Mouse (Mus musculus): ENCODE measurements at regions not wholly inside any gene's neighbourhood (a gene's known extent, or its start where the extent isn't known, plus 50 kb on each side); places are given as distances from the start of the nearest gene placed in this dataset.
A peak's percentile ranks its signal among the peaks of the same experiment; 100 is the strongest.

DNA sequence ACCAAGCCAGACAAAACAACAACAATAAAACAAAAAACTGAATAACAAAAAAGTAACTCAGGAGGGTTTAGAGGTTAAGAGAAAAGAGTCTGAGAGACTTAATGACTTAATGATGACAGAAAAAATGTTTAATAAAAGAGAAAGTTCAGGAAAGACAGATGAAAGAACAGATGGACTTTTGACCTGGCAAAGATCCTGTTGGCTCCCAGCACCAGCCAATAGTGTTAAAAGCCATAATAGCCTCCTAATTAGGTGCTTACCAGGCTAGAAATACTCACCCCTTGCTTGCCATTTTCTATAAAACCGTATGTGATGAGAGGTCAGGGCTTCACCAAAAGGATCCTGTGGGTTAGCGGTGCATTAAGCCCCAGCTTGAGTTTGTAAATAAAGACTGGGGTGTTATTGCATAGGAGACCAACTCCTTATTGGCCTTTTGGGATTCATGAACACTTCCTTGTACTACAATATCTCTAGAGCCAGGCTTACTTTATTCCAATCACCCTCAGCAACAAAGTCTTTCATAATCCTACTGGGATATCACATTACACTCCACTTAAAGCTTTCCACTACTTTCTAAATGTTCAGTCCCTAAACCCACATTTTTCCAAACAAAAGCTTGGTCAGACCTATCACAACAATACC, 282.1 kb upstream of the Rasa1 start:
- no peak for DNase-seq (ENCODE audit: low spot score)

- peak; percentile 20 for DNase-seq (ENCODE audit: low spot score)
Observed at GRCm38 (mm10) chr13:85557821-85558220, 268.9 kb upstream of the Rasa1 start.

GRCm38 (mm10) chr13:85556101-85556853, 267.3 kb upstream of the Rasa1 start:
- DNase-seq (ENCODE audit: low spot score): peak; percentile 63

GRCm38 (mm10) chr13:85553072-85553471, 264.1 kb upstream of the Rasa1 start:
- no peak for DNase-seq (ENCODE audit: low spot score)

GRCm38 (mm10) chr13:85509671-85510070, 220.7 kb upstream of the Rasa1 start:
- no peak for DNase-seq (ENCODE audit: low spot score)

DNA sequence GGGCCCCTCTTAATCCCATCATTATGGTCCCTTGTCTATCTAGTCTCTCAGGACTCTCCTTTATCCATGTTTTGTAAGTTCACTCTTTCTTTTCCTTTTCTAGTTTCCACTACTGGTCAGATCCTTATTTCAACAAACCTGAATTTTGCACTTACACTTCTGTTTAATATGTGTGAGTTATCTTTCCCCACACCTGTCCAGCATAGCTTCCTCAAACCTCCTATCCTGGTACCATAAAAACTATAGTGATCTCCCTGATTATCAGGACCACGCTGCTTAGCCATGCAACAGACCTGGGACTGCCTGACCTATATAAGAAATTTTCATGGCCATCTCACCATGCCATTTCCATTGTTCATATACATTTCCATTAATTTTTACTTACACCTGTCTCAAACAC, 219.6 kb upstream of the Rasa1 start:
- no peak for DNase-seq (ENCODE audit: low spot score)

DNA sequence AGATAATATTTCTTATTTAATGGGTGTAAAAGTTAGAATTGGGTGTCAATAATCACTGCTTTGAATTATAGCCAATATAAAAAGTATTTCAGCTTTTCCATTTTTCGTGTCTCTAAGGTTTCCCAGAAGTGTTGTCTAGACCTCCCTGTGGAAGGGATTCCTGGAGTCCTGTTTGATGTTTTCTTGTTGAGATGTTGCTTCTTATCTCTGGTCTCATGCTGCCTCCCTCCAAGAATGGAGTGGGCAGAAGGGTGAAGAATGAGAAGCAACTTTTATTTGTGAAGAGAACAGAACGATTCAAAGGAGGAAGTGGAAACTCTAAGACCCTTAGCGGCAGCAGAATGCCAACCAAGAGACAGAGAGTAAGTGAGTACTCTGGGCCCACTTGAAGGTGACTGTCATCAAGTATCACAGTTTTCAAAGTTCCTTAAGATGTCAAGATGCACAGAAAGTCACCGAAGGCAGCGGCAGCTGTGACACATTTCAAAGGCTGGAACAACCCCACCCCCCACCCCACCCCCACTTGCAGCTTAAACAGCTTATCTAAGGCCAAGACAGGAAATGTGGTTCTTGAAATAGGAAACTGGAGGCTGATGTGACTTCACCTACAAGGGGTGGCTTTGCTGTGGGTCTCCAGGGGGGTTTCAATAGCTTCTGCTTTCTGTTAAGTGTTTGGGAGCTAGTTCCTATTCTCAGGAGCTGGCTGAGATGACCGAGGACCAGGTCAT, 218.6 kb upstream of the Rasa1 start:
- DNase-seq (ENCODE audit: low spot score): no peak

DNA sequence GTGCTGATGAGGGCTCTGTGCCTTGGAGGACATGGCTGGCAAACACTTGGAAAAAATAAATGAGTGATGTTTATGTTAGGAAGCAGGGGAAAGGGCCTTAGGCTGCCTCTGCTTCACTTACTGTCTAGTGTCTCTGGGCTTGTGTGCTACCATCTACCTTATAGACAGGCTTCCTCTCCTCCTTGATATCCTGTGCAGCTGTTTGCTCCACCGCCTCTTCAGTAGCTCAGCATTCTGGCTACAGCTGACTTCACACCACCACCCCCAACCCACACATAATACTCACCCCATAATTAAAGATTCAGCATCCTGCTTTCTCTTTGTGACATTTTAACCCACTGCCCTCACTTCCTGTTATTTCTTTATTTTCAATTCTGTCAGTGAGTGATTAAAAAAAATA, 217.9 kb upstream of the Rasa1 start:
- no peak for DNase-seq (ENCODE audit: low spot score)

DNA sequence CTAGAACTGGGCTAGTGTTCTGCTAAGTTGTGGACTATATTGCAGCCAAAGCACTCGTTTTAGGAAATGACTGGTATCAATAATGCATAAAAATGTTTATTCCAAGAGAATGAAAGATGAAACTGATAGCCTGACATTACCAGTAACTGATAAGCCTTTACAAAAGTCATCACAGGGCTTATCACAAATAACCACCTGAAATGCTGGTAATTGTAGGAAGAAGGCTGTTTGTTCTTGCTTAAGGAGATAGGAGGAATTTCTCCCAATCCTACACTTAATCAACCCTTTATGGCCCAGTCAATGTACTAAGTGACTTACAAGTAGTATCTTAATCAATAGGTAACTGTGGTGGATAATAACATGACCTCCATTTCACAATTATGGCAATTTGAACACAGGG, 217.1 kb upstream of the Rasa1 start:
- DNase-seq (ENCODE audit: low spot score): no peak

DNA sequence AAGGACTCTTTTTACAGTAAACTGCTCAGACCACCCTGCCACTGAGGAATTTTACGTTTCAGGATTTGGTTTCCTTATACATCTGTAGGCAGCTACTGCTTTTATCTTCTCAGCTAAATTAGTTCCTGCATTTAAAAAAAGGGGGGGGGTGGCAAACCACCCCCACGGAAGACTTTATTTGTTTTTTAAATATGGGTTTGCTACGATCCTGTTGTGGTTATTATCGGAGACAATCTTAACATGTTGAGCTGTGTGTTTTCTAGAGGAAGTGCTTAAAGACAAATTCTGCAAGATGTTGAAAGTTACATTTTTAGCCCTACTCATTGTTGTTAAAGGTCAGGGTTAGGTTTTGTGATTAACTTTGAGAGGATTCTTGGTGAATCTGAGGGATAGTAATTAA, 216.1 kb upstream of the Rasa1 start:
- no peak for DNase-seq (ENCODE audit: low spot score)

DNA sequence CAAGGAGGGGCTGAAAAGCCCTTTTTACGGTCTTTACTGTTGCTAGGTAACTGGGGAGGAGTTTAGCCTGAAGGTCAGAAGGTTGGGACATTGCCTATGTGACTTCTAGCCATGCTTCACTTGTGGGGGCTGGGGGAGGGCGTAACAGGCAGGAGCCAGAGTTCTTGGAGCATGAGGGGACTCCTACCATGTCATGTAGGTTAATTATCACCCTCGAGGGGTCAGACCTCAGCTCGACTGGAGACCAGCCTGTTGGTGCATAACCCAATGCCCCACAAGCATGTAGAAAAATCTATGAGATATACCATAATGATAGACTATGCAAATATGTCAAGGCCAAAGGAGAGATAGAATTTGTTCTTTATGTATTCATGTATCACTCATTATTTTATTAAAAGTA, 215.1 kb upstream of the Rasa1 start:
- no peak for DNase-seq (ENCODE audit: low spot score)

DNA sequence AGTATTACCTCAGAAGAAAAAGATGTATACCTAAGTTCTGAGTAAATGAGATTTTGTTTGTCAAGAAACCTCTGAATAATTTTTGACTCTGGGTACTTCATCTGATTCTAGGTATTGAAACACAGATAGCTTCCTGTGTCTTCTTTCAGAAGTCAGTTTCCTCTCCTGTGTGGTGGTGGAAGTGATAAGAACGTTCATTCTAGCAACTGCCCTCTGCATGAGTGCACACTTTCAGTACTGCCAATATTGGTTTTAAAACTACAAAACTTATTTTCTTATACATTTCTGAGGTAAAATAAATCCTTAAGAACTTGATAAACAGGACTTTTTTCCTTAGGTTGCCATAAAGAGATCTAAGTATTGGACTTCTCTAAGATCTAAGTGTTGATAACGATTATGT, 209.8 kb upstream of the Rasa1 start:
- no peak for DNase-seq (ENCODE audit: low spot score)

- no peak for DNase-seq (ENCODE audit: low spot score)
Observed at GRCm38 (mm10) chr13:85484790-85485189, 195.9 kb upstream of the Rasa1 start.

DNA sequence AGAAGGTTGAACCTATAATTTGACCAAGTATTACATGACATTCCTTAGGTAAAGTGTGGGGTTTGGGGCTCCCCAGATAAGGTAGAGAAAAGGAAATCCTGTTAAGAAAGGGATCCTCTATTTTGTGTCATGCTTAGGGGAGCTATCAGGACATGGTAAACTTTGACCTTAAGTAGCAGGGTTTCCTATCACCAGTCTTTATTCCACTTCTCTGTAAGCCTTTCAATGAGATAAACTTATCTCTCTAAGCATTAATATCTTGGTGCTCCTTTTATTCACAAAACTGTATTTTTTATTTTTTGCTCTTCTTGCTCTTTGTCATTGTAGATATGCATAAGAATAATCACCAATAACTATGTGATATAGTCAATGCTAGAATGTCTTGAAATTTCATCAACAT, 194.4 kb upstream of the Rasa1 start:
- no peak for DNase-seq (ENCODE audit: low spot score)

GRCm38 (mm10) chr13:85479405-85479804, 190.5 kb upstream of the Rasa1 start:
- no peak for DNase-seq (ENCODE audit: low spot score)

- no peak for DNase-seq (ENCODE audit: low spot score)
Observed at GRCm38 (mm10) chr13:85476274-85476846, 187.4 kb upstream of the Rasa1 start.

GRCm38 (mm10) chr13:85471340-85471739, 182.4 kb upstream of the Rasa1 start:
- DNase-seq (ENCODE audit: low spot score): peak; percentile 78

GRCm38 (mm10) chr13:85459387-85459786, 170.5 kb upstream of the Rasa1 start:
- DNase-seq (ENCODE audit: low spot score): no peak

DNA sequence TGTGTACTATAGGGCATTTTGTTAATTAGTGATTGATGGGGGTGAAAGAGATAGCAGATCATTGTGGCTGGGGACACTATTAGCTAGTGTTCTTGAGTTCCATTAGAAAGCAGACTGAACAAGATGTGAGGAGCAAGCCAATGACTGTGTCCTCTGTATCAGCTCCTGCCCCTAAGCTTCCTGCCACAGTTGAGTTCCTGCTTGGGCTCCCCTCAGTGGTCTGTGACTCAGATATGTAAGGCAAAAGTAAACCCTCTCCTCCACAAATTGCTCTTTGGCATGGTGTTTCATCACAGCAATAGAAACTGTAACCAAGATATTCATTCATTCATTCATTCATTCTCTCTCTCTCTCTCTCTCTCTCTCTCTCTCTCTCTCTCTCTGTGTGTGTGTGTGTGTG, 169.7 kb upstream of the Rasa1 start:
- DNase-seq (ENCODE audit: low spot score): no peak

DNA sequence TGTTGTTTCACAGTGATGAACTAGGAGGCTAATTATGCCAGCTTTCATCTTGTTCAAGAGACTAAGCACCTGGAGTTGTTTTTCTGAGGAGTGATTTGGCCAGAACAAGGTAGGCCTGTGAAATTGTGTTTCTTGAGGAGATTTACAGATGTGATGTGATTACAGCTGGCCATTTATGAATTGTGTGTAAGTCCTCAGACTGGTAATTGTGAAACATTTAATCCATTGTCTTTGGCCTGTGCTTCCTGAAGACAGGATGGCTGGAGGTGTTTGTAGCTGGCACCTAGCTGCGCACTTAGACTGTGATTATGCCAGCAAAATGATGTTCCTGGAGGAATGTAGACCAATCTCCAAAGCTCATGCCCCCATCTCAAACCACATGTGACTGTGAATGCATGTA, 150.7 kb upstream of the Rasa1 start:
- DNase-seq (ENCODE audit: low spot score): no peak

- peak; percentile 23 for DNase-seq (ENCODE audit: low spot score)
Observed at GRCm38 (mm10) chr13:85437875-85438274, 148.9 kb upstream of the Rasa1 start.

- DNase-seq (ENCODE audit: low spot score): peak; percentile 46
Observed at GRCm38 (mm10) chr13:85437009-85437408, 148.1 kb upstream of the Rasa1 start.

- DNase-seq (ENCODE audit: low spot score): no peak
Observed at GRCm38 (mm10) chr13:85436254-85436653, 147.3 kb upstream of the Rasa1 start.
